In genomic region chr7:45157459-45157858, GRCm38 (mm10) we compare ENCODE assay signal across 17 mouse cellular contexts. TPM values are rescaled to one million over a fixed set of nuclear protein-coding genes. Genes with fewer than 3 reads are reported as not detected.
DNase-seq lines count a peak whose midpoint lies in the region; ATAC-seq and TF ChIP-seq lines count a peak whose summit lies in the region.
"Had no signal": no experiment of that assay in that cellular context is flagged by ENCODE, and none has a peak within 500 bp of the region (broad histone marks: within the 10 kb centered on the region; RNA-seq: fewer than 3 reads in every experiment).

No protein-coding gene starts in this region.

- no peaks in the 10 kb centered on the region for H3K9me3 ChIP-seq in forebrain, embryonic 13.5 days (replicated peaks)
- no peaks in the 10 kb centered on the region for H3K9me3 ChIP-seq in forebrain, postnatal 0 days (ENCODE audit: low read length)
- no peaks in the 10 kb centered on the region for H3K9me3 ChIP-seq in kidney, embryonic 16.5 days (ENCODE audit: low read length)
- H3K9me3 ChIP-seq: embryonic facial prominence, embryonic 12.5 days; forebrain, embryonic 12.5 days; heart, embryonic 13.5 days; hindbrain, embryonic 15.5 days had no signal

- peaks cover 30% of the 10 kb centered on the region for H3K36me3 ChIP-seq in forebrain, embryonic 13.5 days (ENCODE audit: poor library complexity, severe bottlenecking)
- peaks cover 23% of the 10 kb centered on the region; the same call in 1 of the 2 replicates for H3K36me3 ChIP-seq in forebrain, postnatal 0 days (ENCODE audit: insufficient read depth)
- peaks cover 22% of the 10 kb centered on the region for H3K36me3 ChIP-seq in kidney, embryonic 16.5 days (ENCODE audit: insufficient read depth, low read length)

- peak overlapping the region; percentile 12; the same call in 1 of the 2 replicates for H3K27ac ChIP-seq in forebrain, embryonic 13.5 days
- no peak overlapping the region for H3K27ac ChIP-seq in forebrain, postnatal 0 days (ENCODE audit: low read depth, low read length)
- H3K27ac ChIP-seq in kidney, embryonic 16.5 days (ENCODE audit: low read length): no peak overlapping the region
- H3K27ac ChIP-seq: embryonic facial prominence, embryonic 12.5 days; forebrain, embryonic 12.5 days; gastrocnemius, adult 2 months; heart, embryonic 13.5 days; hindbrain, embryonic 15.5 days had no signal

- H3K4me2 ChIP-seq in forebrain, embryonic 13.5 days: no peak overlapping the region
- no peak overlapping the region for H3K4me2 ChIP-seq in forebrain, postnatal 0 days (ENCODE audit: low read depth)
- no peak overlapping the region for H3K4me2 ChIP-seq in kidney, embryonic 16.5 days (replicated peaks; ENCODE audit: low read depth, low read length)
- H3K4me2 ChIP-seq: embryonic facial prominence, embryonic 12.5 days; forebrain, embryonic 12.5 days; heart, embryonic 13.5 days; hindbrain, embryonic 15.5 days had no signal

- H3K27me3 ChIP-seq in forebrain, embryonic 13.5 days: peaks cover 2% of the 10 kb centered on the region; the same call in 1 of the 2 replicates
- H3K27me3 ChIP-seq in forebrain, postnatal 0 days (ENCODE audit: insufficient read depth, low read length): no peaks in the 10 kb centered on the region
- H3K27me3 ChIP-seq in kidney, embryonic 16.5 days (ENCODE audit: insufficient read depth, low read length): no peaks in the 10 kb centered on the region

- intact Hi-C loops in left cerebral cortex, postnatal 36 days (cut with DNase I): no loop called here

- no peak overlapping the region for H3K9ac ChIP-seq in forebrain, embryonic 13.5 days
- H3K9ac ChIP-seq in forebrain, postnatal 0 days: no peak overlapping the region
- no peak overlapping the region for H3K9ac ChIP-seq in kidney, embryonic 16.5 days (replicated peaks; ENCODE audit: low read length)
- H3K9ac ChIP-seq: embryonic facial prominence, embryonic 12.5 days; forebrain, embryonic 12.5 days; heart, embryonic 13.5 days; hindbrain, embryonic 15.5 days had no signal

- H3K4me1 ChIP-seq in forebrain, embryonic 13.5 days: peaks cover 18% of the 10 kb centered on the region
- peaks cover 15% of the 10 kb centered on the region for H3K4me1 ChIP-seq in forebrain, postnatal 0 days (ENCODE audit: insufficient read depth)
- H3K4me1 ChIP-seq in kidney, embryonic 16.5 days (ENCODE audit: insufficient read depth, low read length): peaks cover 9% of the 10 kb centered on the region

- WGBS in forebrain, embryonic 13.5 days: 91% methylated on average over 14 of the region's 14 CpGs
- 85% methylated on average over 14 of the region's 14 CpGs for WGBS in forebrain, postnatal 0 days
- 83% methylated on average over 14 of the region's 14 CpGs for WGBS in kidney, embryonic 16.5 days

- H3K4me3 ChIP-seq in forebrain, embryonic 13.5 days: no peak overlapping the region
- no peak overlapping the region for H3K4me3 ChIP-seq in forebrain, postnatal 0 days (ENCODE audit: low read depth, low read length)
- H3K4me3 ChIP-seq in kidney, embryonic 16.5 days (ENCODE audit: low read length): no peak overlapping the region
- H3K4me3 ChIP-seq: embryonic facial prominence, embryonic 12.5 days; forebrain, embryonic 12.5 days; gastrocnemius, adult 2 months; heart, embryonic 13.5 days; hindbrain, embryonic 15.5 days had no signal

- no peak for ATAC-seq in forebrain, embryonic 13.5 days
- ATAC-seq in forebrain, postnatal 0 days: no peak
- ATAC-seq in kidney, embryonic 16.5 days (ENCODE audit: low FRiP score, low TSS enrichment): no peak

- no peak for DNase-seq in forebrain, postnatal 0 days
- peak; percentile 59 to 60 for DNase-seq in left cerebral cortex, postnatal 36 days (ENCODE audit: low spot score in 2 of 2)
- DNase-seq in left cerebral cortex, adult 11 months (ENCODE audit: low spot score): no peak
- DNase-seq in brain, adult 2 months (ENCODE audit: low read depth, low spot score): peak; percentile 80
- DNase-seq in right cerebral cortex, postnatal 36 days (ENCODE audit: low spot score in 2 of 2): peak; percentile 53 to 63
- DNase-seq: adrenal gland, adult 8-10 months; gastrocnemius, adult 2 months; gastrocnemius, postnatal 25 days; heart, postnatal 36 days had no signal

- no peak for TF ChIP-seq CTCF in forebrain, postnatal 0 days (IDR thresholded peaks at IDR 0.05; ENCODE audit: low read depth)

RNA-seq across cellular contexts. Expression of gene Aldh16a1, which starts 3.1 kb away (rescaled TPM):
- 35.6 and 36.4 TPM in 2 replicates for polyA plus RNA-seq in forebrain, embryonic 13.5 days (2015; fragmentation: Nextera tagmentation; extraction: Ambion mirVana)
- total RNA-seq in forebrain, postnatal 0 days (2014; rRNA removed): 10.2 and 14.2 TPM in 2 replicates
- 13.3 TPM in 2 replicates for polyA plus RNA-seq in forebrain, postnatal 0 days (2015; fragmentation: Nextera tagmentation; extraction: Ambion mirVana)
- total RNA-seq in left cerebral cortex, postnatal 36 days (2021): 10 to 100 TPM; 12.2 to 21.5 TPM
- 81.2 and 88.6 TPM in 2 replicates for polyA plus RNA-seq in kidney, embryonic 16.5 days (2015; fragmentation: Nextera tagmentation; extraction: Ambion mirVana)

RNA-seq across cellular contexts. Expression of gene Pih1d1, which starts 3.4 kb away (rescaled TPM):
- polyA plus RNA-seq in forebrain, embryonic 13.5 days (2015; fragmentation: Nextera tagmentation; extraction: Ambion mirVana): 97.5 TPM in 2 replicates
- total RNA-seq in forebrain, postnatal 0 days (2014; rRNA removed): 112 and 117 TPM in 2 replicates
- 74.3 and 80.4 TPM in 2 replicates for polyA plus RNA-seq in forebrain, postnatal 0 days (2015; fragmentation: Nextera tagmentation; extraction: Ambion mirVana)
- total RNA-seq in left cerebral cortex, postnatal 36 days (2021): 10 to 100 TPM; 44.8 to 53.6 TPM
- polyA plus RNA-seq in kidney, embryonic 16.5 days (2015; fragmentation: Nextera tagmentation; extraction: Ambion mirVana): 109 and 112 TPM in 2 replicates

RNA-seq across cellular contexts. Expression of gene Slc17a7, which starts 6.3 kb away (rescaled TPM):
- polyA plus RNA-seq in forebrain, embryonic 13.5 days (2015; fragmentation: Nextera tagmentation; extraction: Ambion mirVana): 9.3 and 14.2 TPM in 2 replicates
- total RNA-seq in forebrain, postnatal 0 days (2014; rRNA removed): 71.4 and 87.5 TPM in 2 replicates
- polyA plus RNA-seq in forebrain, postnatal 0 days (2015; fragmentation: Nextera tagmentation; extraction: Ambion mirVana): 47.6 and 50.3 TPM in 2 replicates
- total RNA-seq in left cerebral cortex, postnatal 36 days (2021): 1,000 to 10,000 TPM; 1,276 to 1,585 TPM
- 0.19 and 0.42 TPM in 2 replicates for polyA plus RNA-seq in kidney, embryonic 16.5 days (2015; fragmentation: Nextera tagmentation; extraction: Ambion mirVana)

RNA-seq across cellular contexts. Expression of gene Flt3l, which starts 21.2 kb away (rescaled TPM):
- polyA plus RNA-seq in forebrain, embryonic 13.5 days (2015; fragmentation: Nextera tagmentation; extraction: Ambion mirVana): 0.79 and 0.92 TPM in 2 replicates
- 2.3 and 3.1 TPM in 2 replicates for total RNA-seq in forebrain, postnatal 0 days (2014; rRNA removed)
- polyA plus RNA-seq in forebrain, postnatal 0 days (2015; fragmentation: Nextera tagmentation; extraction: Ambion mirVana): 1.9 and 6.8 TPM in 2 replicates
- total RNA-seq in left cerebral cortex, postnatal 36 days (2021): 1 to 10 TPM; 3.7 to 6.1 TPM
- polyA plus RNA-seq in kidney, embryonic 16.5 days (2015; fragmentation: Nextera tagmentation; extraction: Ambion mirVana): 0.95 and 1.9 TPM in 2 replicates

RNA-seq across cellular contexts. Expression of gene Gm45713, which starts 21.4 kb away (rescaled TPM):
- polyA plus RNA-seq in forebrain, embryonic 13.5 days (2015; fragmentation: Nextera tagmentation; extraction: Ambion mirVana): 0.13 and 0.31 TPM in 2 replicates
- total RNA-seq in forebrain, postnatal 0 days (2014; rRNA removed): not detected in 2 replicates
- polyA plus RNA-seq in forebrain, postnatal 0 days (2015; fragmentation: Nextera tagmentation; extraction: Ambion mirVana): 0.36 TPM in 1 of 2 replicates, not detected in the other
- total RNA-seq in left cerebral cortex, postnatal 36 days (2021): not detected
- polyA plus RNA-seq in kidney, embryonic 16.5 days (2015; fragmentation: Nextera tagmentation; extraction: Ambion mirVana): 0.18 TPM in 1 of 2 replicates, not detected in the other
- total RNA-seq: adrenal gland, adult 8-10 months; adrenal gland, postnatal 4 days; gastrocnemius, postnatal 25 days; heart, postnatal 36 days had no signal
- polyA plus RNA-seq: hindbrain, embryonic 11.5 days; hindbrain, embryonic 15.5 days had no signal

Comparison
In these comparisons a context has a peak if more than half of its experiments do, and no peak if none do; other contexts are left out.
1. DNase-seq: peak in left cerebral cortex, postnatal 36 days (2 of 2), brain, adult 2 months (single experiment) and right cerebral cortex, postnatal 36 days (2 of 2); none in forebrain, postnatal 0 days (single experiment) and left cerebral cortex, adult 11 months (single experiment).